Mouse (Mus musculus) midbrain, embryonic 15.5 days (tissue): Measurements from ENCODE around the gene Slc5a5. TPM values are rescaled to one million over a fixed set of nuclear protein-coding genes. Genes with fewer than 3 reads are reported as not detected.

Experiments
- ATAC-seq: fragments of 200-750 bp; cut with Nextera tagmentation; replicated peaks from 2 replicates; pipeline ENCODE4 v1.8.0; 2017; ENCODE audit warnings: moderate TSS enrichment
- H3K27ac ChIP-seq: fragments of 300-500 bp; sonication (generic); 2 replicates; pipeline ENCODE4 v1.5.1; 2015; ENCODE audit warnings: mild to moderate bottlenecking, inconsistent platforms
- H3K27me3 ChIP-seq: fragments of 300-500 bp; sonication (generic); replicated peaks from 2 replicates; pipeline ENCODE4 v1.6.1; 2015; ENCODE audit warnings: inconsistent platforms
- H3K36me3 ChIP-seq: fragments of 300-500 bp; sonication (generic); replicated peaks from 2 replicates; pipeline ENCODE4 v1.6.1; 2015; ENCODE audit warnings: inconsistent platforms
- H3K4me1 ChIP-seq: fragments of 300-500 bp; sonication (generic); 2 replicates; pipeline ENCODE4 v1.6.1; 2015; ENCODE audit warnings: inconsistent platforms
- H3K4me2 ChIP-seq: fragments of 300-500 bp; sonication (generic); 2 replicates; pipeline ENCODE4 v1.6.1; 2015; ENCODE audit warnings: inconsistent platforms, mild to moderate bottlenecking, moderate library complexity
- H3K4me3 ChIP-seq: fragments of 300-500 bp; sonication (generic); 2 replicates; pipeline ENCODE4 v1.5.1; 2015; ENCODE audit warnings: mild to moderate bottlenecking, inconsistent platforms
- H3K9ac ChIP-seq: fragments of 300-500 bp; sonication (generic); 2 replicates; pipeline ENCODE4 v1.6.1; 2015; ENCODE audit warnings: mild to moderate bottlenecking, inconsistent platforms
- H3K9me3 ChIP-seq: fragments of 300-500 bp; sonication (generic); 2 replicates; pipeline ENCODE4 v1.6.1; 2016; ENCODE audit warnings: inconsistent platforms
- WGBS: fragments of 180-500 bp; shearing (Covaris S2); methylation state at CpG from one replicate; pipeline ENCODE4 v1.1.7; 2015; ENCODE audit warnings: mixed read lengths; 5-methylcytosine and 5-hydroxymethylcytosine counted together
- polyA plus RNA-seq: library from polyadenylated mRNA; unstranded; fragments of >200 nt; fragmentation: Nextera tagmentation; extraction: Ambion mirVana; gene quantifications from 2 replicates; pipeline ENCODE4 v1.2.1, GENCODE M21; 2015

The Slc5a5 gene
- polyA plus RNA-seq, 1 experiment from 2014 or later: 1.9 TPM

DNA sequence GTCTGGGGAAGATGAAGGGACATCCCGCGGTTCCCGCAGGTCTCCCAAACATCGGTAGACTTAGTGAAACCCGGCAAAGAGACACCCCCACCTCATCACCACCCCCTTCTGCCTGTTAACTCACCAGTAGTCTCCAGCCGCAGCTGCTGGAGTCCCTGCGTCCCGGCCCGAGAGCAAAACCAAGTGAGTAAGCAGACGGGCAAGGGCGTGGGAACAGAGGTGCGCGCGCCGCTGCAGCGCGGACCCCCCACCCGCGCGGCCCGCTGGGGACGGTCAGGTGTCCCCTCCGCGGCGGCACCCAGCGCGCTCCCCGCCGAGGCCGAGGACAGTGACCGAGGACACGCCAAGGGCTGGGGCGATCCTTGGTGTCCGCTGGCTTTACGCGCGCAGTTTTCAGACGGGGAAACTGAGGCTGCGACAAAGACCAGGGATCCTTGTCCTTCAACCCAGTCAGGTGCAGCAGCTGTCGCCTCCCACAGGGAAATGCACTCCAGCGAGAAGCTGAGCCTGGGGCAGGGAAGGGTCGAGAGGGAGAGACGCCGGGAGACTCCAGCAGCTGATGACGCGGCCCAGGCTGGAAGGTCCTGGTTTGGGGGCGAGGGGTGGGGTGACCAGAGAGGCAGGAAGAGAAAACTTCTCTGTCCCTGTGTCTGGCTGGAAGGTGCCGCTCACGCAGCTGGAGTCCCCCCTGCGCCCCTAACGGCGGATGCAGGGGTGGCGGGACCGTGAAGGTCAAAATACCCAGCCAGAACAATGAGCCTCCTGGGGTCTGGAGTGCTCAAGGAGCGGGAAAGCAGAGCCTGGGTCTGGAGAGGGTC, 29.5 kb downstream of the Slc5a5 start, which contains the start of gene Kcnn1:
TSS of gene Kcnn1 (minus strand) at position 435 of the 818 bp plus-strand sequence.
- WGBS: under 1% methylated on average over 55 of the region's 55 CpGs
- H3K9me3 ChIP-seq: no peaks in the 10 kb centered on the region
- H3K9ac ChIP-seq: peak within 1 kb of the TSS; percentile 65
- peak within 1 kb of the TSS; percentile 56 for H3K4me3 ChIP-seq
- peak within 1 kb of the TSS; percentile 95 for H3K27ac ChIP-seq
- no peaks in the 10 kb centered on the region for H3K27me3 ChIP-seq
- H3K4me2 ChIP-seq: peak within 1 kb of the TSS; percentile 95
- H3K36me3 ChIP-seq: no peaks in the 10 kb centered on the region
- peaks cover 63% of the 10 kb centered on the region for H3K4me1 ChIP-seq
- no peak for ATAC-seq

DNA sequence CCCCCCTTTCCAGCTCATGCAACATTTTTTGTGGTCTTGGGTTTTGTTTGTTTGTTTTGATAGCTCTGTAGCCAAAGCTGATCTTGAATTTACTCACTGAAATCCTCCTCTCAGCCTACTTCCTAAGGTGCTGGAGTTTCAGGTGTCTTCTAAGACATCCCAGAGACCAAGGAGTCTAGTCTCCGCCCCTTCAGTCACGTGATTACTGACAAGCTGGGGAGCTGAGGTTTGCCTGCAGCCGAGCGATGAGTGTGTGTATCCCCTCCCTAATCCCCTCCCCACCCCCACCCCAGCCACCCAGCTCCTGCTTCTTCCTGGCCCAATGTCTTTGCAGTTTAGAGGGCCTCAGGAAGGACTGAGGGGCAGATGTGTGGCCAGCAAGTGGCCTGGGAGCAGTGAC, 35.0 kb downstream of the Slc5a5 start:
- Histone ChIP-seq H3K9ac (no peak overlapping the region), H3K27ac (peak overlapping the region; percentile 45; the same call in 1 of the 2 replicates), H3K27me3 (no peaks in the 10 kb centered on the region), H3K4me3 (peak overlapping the region; percentile 50; the same call in 1 of the 2 replicates), H3K9me3 (no peaks in the 10 kb centered on the region), H3K36me3 (no peaks in the 10 kb centered on the region), H3K4me2 (peak overlapping the region; percentile 87), H3K4me1 (peaks cover 44% of the 10 kb centered on the region)
- peak; percentile 19; the same call in 1 of the 2 replicates for ATAC-seq
- WGBS: 13% methylated on average over 4 of the region's 4 CpGs

DNA sequence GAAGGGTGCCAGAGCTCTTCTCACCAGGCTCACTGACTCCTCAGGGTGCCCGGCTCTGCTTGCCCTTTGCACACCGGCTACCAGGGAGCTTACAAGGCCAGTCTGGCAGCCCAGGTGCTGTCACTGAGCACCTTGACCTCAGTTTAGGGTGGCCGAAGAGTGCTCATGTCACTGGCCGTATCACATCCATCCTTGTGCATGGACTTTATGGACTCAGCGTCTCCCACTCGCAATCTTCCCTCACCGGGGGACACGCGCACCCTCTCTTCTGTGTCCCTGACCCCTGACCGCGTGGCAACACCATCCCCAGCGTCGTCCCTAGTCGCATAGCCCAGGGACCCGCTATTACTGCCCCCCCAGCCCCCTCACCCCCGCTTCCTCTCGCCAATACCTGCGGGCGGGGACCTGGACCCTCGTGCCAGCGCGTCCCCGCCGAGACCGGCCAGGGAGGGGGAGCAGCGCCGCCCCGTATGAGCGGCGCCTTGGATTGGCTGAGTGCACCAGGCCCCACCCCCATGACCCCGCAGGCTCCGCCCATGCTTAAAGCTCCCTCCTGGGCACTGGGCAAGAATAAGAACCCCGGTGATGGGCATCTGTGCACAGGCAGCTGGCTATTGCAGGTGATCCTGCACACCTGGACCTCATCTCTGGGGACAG, 35.9 kb downstream of the Slc5a5 start:
- H3K9me3 ChIP-seq: no peaks in the 10 kb centered on the region
- peak overlapping the region; percentile 87 for H3K4me2 ChIP-seq
- peak overlapping the region; percentile 50 for H3K4me3 ChIP-seq
- H3K27ac ChIP-seq: no peak overlapping the region
- peak; percentile 75 for ATAC-seq
- peak overlapping the region; percentile 62 for H3K9ac ChIP-seq
- H3K4me1 ChIP-seq: peaks cover 36% of the 10 kb centered on the region
- no peaks in the 10 kb centered on the region for H3K36me3 ChIP-seq
- 6% methylated on average over 33 of the region's 33 CpGs for WGBS
- H3K27me3 ChIP-seq: no peaks in the 10 kb centered on the region

DNA sequence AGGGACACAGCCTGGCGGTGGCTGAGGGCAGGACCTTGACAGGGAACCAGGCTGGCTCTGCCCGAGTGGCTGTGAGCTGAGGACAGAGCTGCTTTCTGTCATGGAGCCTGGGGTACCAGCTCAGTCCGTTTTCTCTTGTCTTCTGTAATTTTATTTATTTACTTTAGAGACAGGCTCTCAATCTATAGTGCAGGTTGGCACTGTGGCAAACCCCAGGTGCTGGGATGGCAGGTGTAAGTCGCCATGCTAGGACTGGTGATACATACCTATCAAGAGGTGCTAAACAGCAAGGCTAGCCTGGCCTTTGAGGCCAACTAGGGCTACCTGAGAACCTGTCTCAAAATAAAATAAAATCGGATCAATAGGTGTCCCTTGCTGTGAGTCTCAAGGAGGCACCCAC, 36.5 kb downstream of the Slc5a5 start:
- 68% methylated on average over 5 of the region's 5 CpGs for WGBS
- Histone ChIP-seq H3K4me2 (peak overlapping the region; percentile 87), H3K27me3 (no peaks in the 10 kb centered on the region), H3K4me3 (no peak overlapping the region), H3K4me1 (peaks cover 31% of the 10 kb centered on the region), H3K27ac (no peak overlapping the region), H3K9ac (no peak overlapping the region; the same call in 1 of the 2 replicates), H3K9me3 (no peaks in the 10 kb centered on the region), H3K36me3 (no peaks in the 10 kb centered on the region)
- no peak for ATAC-seq

DNA sequence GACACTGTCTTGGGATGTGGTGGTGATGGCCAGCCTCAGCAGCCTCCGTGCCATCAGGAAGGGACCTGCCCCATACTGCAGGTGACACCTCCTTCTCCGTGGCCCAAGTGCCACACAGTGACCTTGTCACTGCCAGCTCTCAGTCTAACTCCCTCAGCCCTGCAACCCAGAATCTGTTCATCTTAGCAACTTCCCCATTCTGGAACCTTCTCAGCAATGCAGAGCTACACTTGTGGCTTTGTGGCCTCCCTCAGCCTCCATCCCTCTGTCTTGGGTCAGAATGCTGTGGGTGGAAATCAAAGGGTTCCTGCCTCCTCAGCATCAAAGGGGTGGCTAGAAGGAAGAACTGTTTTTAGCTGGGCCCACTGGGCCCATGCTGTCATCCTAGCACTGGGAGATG, 38.7 kb downstream of the Slc5a5 start:
- H3K36me3 ChIP-seq: no peaks in the 10 kb centered on the region
- ATAC-seq: no peak
- 90% methylated on average over 2 of the region's 2 CpGs for WGBS
- H3K27me3 ChIP-seq: no peaks in the 10 kb centered on the region
- H3K27ac ChIP-seq: no peak overlapping the region
- H3K4me2 ChIP-seq: no peak overlapping the region
- H3K4me3 ChIP-seq: no peak overlapping the region
- no peaks in the 10 kb centered on the region for H3K9me3 ChIP-seq
- peaks cover 28% of the 10 kb centered on the region for H3K4me1 ChIP-seq
- H3K9ac ChIP-seq: no peak overlapping the region

DNA sequence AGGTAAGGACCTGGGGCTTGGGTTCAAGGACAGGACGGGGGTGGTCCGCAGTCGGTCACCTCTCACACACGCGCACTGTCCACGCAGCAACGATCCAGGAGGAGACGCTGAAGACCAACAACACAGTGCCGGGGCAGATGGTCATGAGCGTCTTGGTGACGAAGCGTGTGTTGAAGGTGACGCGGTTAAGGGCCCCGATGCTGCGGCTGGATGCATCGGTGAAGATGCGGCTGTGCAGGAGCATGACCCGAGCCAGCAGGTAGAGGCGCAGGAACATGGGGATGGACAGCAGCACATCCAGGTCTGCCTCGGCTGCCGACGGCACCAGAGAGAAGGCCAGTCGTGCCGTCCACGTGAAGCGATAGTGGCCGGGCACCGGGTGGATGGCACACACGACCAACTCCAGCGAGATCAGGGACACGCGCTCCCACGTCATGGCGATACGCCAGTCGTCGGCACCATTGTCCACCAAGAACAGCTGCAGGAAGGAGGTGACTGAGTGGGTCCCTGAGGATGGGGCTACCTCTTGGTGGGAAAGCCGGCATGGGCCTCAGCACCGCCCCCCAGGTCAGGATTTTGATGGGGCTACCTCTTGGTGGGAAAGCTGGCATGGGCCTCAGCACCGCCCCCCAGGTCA, 39.8 kb downstream of the Slc5a5 start:
- no peak overlapping the region for H3K4me3 ChIP-seq
- H3K4me1 ChIP-seq: peaks cover 20% of the 10 kb centered on the region
- H3K27ac ChIP-seq: no peak overlapping the region
- no peaks in the 10 kb centered on the region for H3K27me3 ChIP-seq
- WGBS: 92% methylated on average over 41 of the region's 41 CpGs
- no peaks in the 10 kb centered on the region for H3K9me3 ChIP-seq
- no peak overlapping the region for H3K9ac ChIP-seq
- no peaks in the 10 kb centered on the region for H3K36me3 ChIP-seq
- no peak for ATAC-seq
- H3K4me2 ChIP-seq: no peak overlapping the region

DNA sequence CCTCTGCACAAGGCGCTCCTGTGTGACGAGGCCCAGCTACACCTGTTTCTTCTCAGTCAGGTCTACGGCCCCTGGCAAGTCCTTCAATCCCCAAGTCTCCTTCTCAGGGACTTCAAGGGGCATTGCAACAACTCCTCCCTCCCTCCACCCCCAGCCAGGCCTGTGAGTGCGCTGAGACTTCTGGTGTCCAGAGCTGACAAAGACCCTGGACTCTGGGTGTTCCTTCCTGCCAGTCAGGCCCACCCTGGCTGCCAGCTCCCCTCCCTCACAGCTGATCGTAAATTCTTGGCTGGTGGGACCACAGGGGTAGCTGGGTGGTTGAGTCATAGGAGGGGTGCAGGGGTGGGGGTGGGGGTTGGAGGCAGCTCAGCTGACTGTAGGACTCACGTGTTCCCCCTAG, 40.7 kb downstream of the Slc5a5 start:
- H3K4me2 ChIP-seq: no peak overlapping the region
- no peaks in the 10 kb centered on the region for H3K9me3 ChIP-seq
- 65% methylated on average over 6 of the region's 6 CpGs for WGBS
- H3K9ac ChIP-seq: no peak overlapping the region
- H3K36me3 ChIP-seq: no peaks in the 10 kb centered on the region
- peaks cover 12% of the 10 kb centered on the region for H3K4me1 ChIP-seq
- H3K27me3 ChIP-seq: no peaks in the 10 kb centered on the region
- ATAC-seq: no peak
- no peak overlapping the region for H3K4me3 ChIP-seq
- no peak overlapping the region for H3K27ac ChIP-seq

DNA sequence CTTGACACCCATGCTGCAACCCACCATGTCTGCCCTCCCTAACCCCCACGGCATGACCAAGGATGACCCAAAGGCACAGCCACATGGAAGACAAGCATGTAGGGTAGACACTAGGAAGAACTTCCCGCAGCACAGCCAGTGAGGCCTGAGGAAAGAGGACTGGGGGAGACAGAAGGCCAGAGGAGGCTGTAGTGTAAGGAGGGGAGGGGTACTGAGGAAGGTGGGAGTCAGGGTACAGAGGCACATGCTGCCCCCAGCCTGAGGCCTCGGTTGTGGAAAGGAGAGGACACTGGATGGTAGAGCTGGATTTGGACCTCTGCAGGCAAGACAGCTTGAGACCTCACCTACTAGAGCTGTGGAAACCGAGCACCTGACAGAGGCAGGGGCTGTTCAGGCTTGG, 41.6 kb downstream of the Slc5a5 start:
- Histone ChIP-seq H3K9me3 (no peaks in the 10 kb centered on the region), H3K4me3 (no peak overlapping the region), H3K9ac (no peak overlapping the region), H3K27ac (no peak overlapping the region), H3K36me3 (no peaks in the 10 kb centered on the region), H3K4me1 (peaks cover 3% of the 10 kb centered on the region; the same call in 1 of the 2 replicates), H3K4me2 (no peak overlapping the region), H3K27me3 (no peaks in the 10 kb centered on the region)
- no peak for ATAC-seq
- 84% methylated on average over 4 of the region's 4 CpGs for WGBS

DNA sequence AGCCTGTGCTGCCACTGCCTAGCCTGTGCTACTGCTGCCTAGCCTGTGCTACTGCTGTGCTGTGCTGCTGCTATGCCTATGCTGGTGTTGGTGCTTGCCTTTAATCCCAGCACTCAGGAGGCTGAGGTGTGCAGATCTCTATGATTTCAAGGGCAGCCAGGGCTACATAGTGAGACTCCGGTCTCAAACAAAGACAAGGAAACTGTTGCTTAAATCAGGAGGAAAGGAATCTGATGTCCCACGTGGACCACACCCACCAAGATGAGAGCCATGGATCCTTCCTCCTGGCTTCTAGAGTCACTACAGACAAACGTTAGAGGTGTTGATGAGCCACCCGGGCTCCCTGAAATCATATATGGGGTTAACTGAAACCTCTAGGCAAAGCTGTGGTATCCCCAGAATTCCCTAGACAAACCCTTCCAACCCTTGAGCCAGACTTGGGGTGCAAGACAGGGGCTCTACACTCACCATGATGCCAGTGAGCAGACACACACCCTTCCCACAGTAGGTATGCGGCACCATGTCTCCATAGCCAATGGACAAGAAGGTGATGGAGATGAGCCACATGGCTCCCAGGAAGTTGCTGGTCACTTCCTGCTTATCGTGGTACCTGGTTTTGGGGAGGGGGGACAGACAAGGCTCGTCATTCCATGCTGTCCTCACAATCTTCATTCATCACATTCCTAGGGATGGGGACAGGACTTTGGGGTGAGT, 42.3 kb downstream of the Slc5a5 start:
- H3K9me3 ChIP-seq: no peaks in the 10 kb centered on the region
- no peak overlapping the region for H3K27ac ChIP-seq
- 0 out of 2 replicates have a peak, but pooled peaks cover 3% of the 10 kb centered on the region for H3K4me1 ChIP-seq
- H3K4me2 ChIP-seq: no peak overlapping the region
- H3K27me3 ChIP-seq: no peaks in the 10 kb centered on the region
- no peaks in the 10 kb centered on the region for H3K36me3 ChIP-seq
- no peak overlapping the region for H3K4me3 ChIP-seq
- ATAC-seq: no peak
- whole genome bisulfite sequencing: 84% methylated on average over 7 of the region's 7 CpGs
- no peak overlapping the region for H3K9ac ChIP-seq

DNA sequence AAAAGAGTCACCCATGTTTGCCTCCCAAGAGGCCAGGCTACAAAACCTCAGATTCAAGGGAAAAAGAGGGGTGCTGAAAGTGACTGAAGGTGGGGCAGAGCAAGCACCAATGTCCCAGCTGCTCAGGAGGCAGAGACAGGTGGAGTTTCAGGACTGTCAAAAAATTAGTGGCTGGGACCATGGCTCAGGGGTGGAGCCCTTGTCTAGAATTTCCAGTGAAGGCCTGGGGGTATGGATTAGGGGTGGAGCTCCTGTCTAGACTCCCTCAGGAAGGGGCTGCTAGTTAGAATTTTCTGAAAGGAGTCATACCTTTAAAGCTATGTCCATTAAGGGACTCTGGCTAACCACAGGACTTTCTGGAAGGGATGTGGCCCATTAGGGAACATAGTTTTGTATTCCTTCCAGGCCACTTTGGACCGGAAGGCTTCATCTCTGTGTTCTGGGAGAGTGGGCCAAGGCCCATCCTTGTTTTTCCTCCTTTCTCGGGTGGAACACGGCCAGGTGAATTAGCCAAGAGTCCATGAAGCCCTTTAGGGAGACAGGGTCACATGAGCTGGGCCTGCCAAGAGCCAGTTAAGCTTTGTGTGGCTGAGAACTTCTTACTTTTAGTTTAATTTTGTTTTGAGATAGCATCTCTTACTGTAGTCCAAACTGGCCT, 43.1 kb downstream of the Slc5a5 start:
- H3K36me3 ChIP-seq: no peaks in the 10 kb centered on the region
- WGBS: 90% methylated on average over 3 of the region's 3 CpGs
- H3K4me3 ChIP-seq: no peak overlapping the region
- H3K4me1 ChIP-seq: no peaks in the 10 kb centered on the region
- no peak overlapping the region for H3K27ac ChIP-seq
- H3K4me2 ChIP-seq: no peak overlapping the region
- H3K27me3 ChIP-seq: no peaks in the 10 kb centered on the region
- ATAC-seq: no peak
- no peak overlapping the region for H3K9ac ChIP-seq
- H3K9me3 ChIP-seq: no peaks in the 10 kb centered on the region

DNA sequence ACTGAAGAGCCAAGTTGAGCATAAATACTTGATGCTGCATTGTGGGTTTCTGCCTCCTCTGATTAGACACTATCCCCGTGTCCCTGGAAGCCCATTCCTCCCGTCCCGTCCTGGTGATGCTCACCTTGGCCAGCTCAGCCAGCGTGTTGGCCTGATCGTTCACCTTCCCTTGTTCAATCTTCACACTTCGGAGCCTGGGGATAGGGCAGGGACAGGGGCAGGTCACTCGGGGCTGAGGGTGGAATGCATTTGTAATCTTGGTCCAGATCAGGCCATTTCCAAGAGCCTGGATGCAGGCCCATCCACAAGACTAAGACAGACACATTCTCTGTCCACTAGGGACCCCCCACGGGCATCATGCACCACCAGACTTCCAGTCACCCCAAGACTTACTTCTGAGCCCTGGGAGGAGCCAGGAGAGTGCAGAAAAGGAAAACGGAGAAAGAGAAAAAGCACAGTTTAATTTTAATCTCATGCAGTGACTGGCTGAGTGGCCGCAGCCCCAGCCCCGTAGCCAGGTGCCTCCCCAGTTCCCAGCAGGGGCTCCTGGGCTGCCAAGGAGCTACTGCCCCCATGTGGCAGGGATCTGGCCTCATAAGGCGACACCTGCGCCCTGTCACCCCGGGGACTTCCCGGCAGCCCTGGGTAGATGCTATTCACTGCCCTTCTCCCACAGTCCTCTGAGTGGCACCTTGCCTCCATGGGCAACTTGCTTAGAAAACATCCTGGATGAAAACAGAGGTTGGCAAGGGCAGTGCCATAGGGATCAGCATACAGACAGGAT, 46.0 kb downstream of the Slc5a5 start:
- no peaks in the 10 kb centered on the region for H3K4me1 ChIP-seq
- no peak overlapping the region for H3K27ac ChIP-seq
- WGBS: 58% methylated on average over 15 of the region's 15 CpGs
- H3K36me3 ChIP-seq: no peaks in the 10 kb centered on the region
- H3K4me3 ChIP-seq: no peak overlapping the region
- H3K9me3 ChIP-seq: no peaks in the 10 kb centered on the region
- no peak overlapping the region for H3K4me2 ChIP-seq
- H3K27me3 ChIP-seq: no peaks in the 10 kb centered on the region
- H3K9ac ChIP-seq: no peak overlapping the region
- ATAC-seq: no peak
